Comparison of ENCODE assay signal across 18 mouse cellular contexts in genomic region chr14:79174526-79174925, GRCm38 (mm10).
DNase-seq lines count a peak whose midpoint lies in the region; TF ChIP-seq lines count a peak whose summit lies in the region.
"Had no signal": no experiment of that assay in that cellular context is flagged by ENCODE, and none has a peak within 500 bp of the region (broad histone marks: within the 10 kb centered on the region; RNA-seq: fewer than 3 reads in every experiment).

No protein-coding gene starts in this region.

- peak; percentile 49 for DNase-seq in adrenal gland, adult 8-10 months
- no peak for DNase-seq in adrenal gland, adult 18-20 months (ENCODE audit: low spot score in 2 of 2)
- peak; percentile 82 for DNase-seq in heart, adult 11 months
- DNase-seq in heart, adult 2 months, result no peak
- DNase-seq in testis, postnatal 10 days (ENCODE audit: low spot score), result no peak
- DNase-seq: cerebellum, adult 18-20 months; cerebellum, adult 9-10 months; cerebellum, postnatal 14 days; gastrocnemius, postnatal 14 days; heart, postnatal 14 days; heart, postnatal 4 days; kidney, adult 18-20 months had no signal

- intact Hi-C loops in heart, adult 2 months (cut with DNase I), result no loop called here

- TF ChIP-seq EP300 in heart, adult 2 months (IDR thresholded peaks at IDR 0.05; ENCODE audit: insufficient read depth, low read depth, low read length), result no peak

- no peaks in the 10 kb centered on the region for H3K27me3 ChIP-seq in heart, adult 2 months (ENCODE audit: control insufficient read depth, insufficient read depth, low read length)
- H3K27me3 ChIP-seq in testis, adult 2 months (ENCODE audit: control insufficient read depth, insufficient read depth, low read length), result no peaks in the 10 kb centered on the region
- H3K27me3 ChIP-seq: forebrain, embryonic 13.5 days; heart, embryonic 13.5 days had no signal

- H3K4me1 ChIP-seq in heart, adult 2 months (ENCODE audit: control insufficient read depth, insufficient read depth, low read length), result peaks cover 4% of the 10 kb centered on the region
- H3K4me1 ChIP-seq in testis, adult 2 months (ENCODE audit: control insufficient read depth, insufficient read depth, low read length), result no peaks in the 10 kb centered on the region

- H3K9ac ChIP-seq in heart, adult 2 months (ENCODE audit: low read depth, low read length), result no peak overlapping the region
- H3K9ac ChIP-seq: forebrain, embryonic 13.5 days; heart, embryonic 13.5 days; hindbrain, embryonic 14.5 days had no signal

- H3K4me3 ChIP-seq in heart, adult 2 months, result no peak overlapping the region
- peak overlapping the region; percentile 12; the same call in 1 of the 2 replicates for H3K4me3 ChIP-seq in testis, adult 2 months (ENCODE audit: control insufficient read depth, low read depth, low read length)
- H3K4me3 ChIP-seq: forebrain, embryonic 10.5 days; forebrain, embryonic 13.5 days; heart, embryonic 13.5 days had no signal

- H3K79me2 ChIP-seq in heart, adult 2 months (replicated peaks; ENCODE audit: control insufficient read depth, insufficient read depth, low read length), result no peaks in the 10 kb centered on the region

- WGBS in heart, adult 2 months, result 95% methylated on average over 4 of the region's 4 CpGs

- H3K27ac ChIP-seq in heart, adult 2 months, result no peak overlapping the region
- H3K27ac ChIP-seq in testis, adult 2 months (ENCODE audit: control insufficient read depth, insufficient read depth, low read depth, low read length), result no peak overlapping the region
- H3K27ac ChIP-seq: forebrain, embryonic 10.5 days; forebrain, embryonic 13.5 days; heart, embryonic 13.5 days; hindbrain, embryonic 14.5 days; hindbrain, postnatal 0 days had no signal

- TF ChIP-seq POLR2A in heart, adult 2 months (IDR thresholded peaks at IDR 0.05; ENCODE audit: insufficient read depth, low read depth, low read length), result no peak
- no peak for TF ChIP-seq POLR2A in testis, adult 2 months (IDR thresholded peaks at IDR 0.05; ENCODE audit: control insufficient read depth, low read depth, low read length)

- H3K36me3 ChIP-seq in heart, adult 2 months (ENCODE audit: control insufficient read depth, insufficient read depth, low read length), result peaks cover 2% of the 10 kb centered on the region; the same call in 1 of the 2 replicates
- no peaks in the 10 kb centered on the region for H3K36me3 ChIP-seq in testis, adult 2 months (ENCODE audit: control insufficient read depth, insufficient read depth, low read length)

- TF ChIP-seq CTCF in heart, adult 2 months (IDR thresholded peaks at IDR 0.05), result no peak
- no peak for TF ChIP-seq CTCF in testis, adult 2 months (IDR thresholded peaks at IDR 0.05; ENCODE audit: control insufficient read depth, insufficient read depth, insufficient replicate concordance, low read depth, low read length)

Comparison
In these comparisons a context has a peak if more than half of its experiments do, and no peak if none do; other contexts are left out.
1. DNase-seq: peak in adrenal gland, adult 8-10 months (single experiment) and heart, adult 11 months (single experiment); none in adrenal gland, adult 18-20 months (0 of 2), heart, adult 2 months (0 of 2) and testis, postnatal 10 days (single experiment).